Mouse (Mus musculus) splenic B cell, adult 2 months (primary cell): ENCODE measurements around the gene Hfe2.
A peak's percentile ranks its signal among the peaks of the same experiment; 100 is the strongest.

Experiments
- DNase-seq: peaks from one replicate; pipeline ENCODE4 v3.0.0-alpha.2; 2011; ENCODE audit warnings: low read depth, low spot score
- H3K27me3 ChIP-seq: 2 replicates; pipeline ENCODE4 v1.6.1; 2012; ENCODE audit warnings: mild to moderate bottlenecking, low read length, moderate library complexity, mixed read lengths; ENCODE audit not compliant: control insufficient read depth, poor library complexity, insufficient read depth, severe bottlenecking
- H3K36me3 ChIP-seq: 2 replicates; pipeline ENCODE4 v1.6.1; 2012; ENCODE audit warnings: mild to moderate bottlenecking, low read length, moderate library complexity, mixed read lengths; ENCODE audit not compliant: control insufficient read depth, poor library complexity, insufficient read depth, severe bottlenecking

Gene Hfe2

GRCm38 (mm10) chr3:96576690-96577541 is 51.9 kb downstream of the Hfe2 start, which contains the start of gene Gm16253:
Gene Gm16253 (plus strand): TSS chr3:96576984.
- Histone ChIP-seq H3K27me3 (no peaks in the 10 kb centered on the region), H3K36me3 (no peaks in the 10 kb centered on the region)
- peak; percentile 92 for DNase-seq

- Histone ChIP-seq H3K36me3 (no peaks in the 10 kb centered on the region), H3K27me3 (no peaks in the 10 kb centered on the region)
- DNase-seq, result no peak
Observed at GRCm38 (mm10) chr3:96577566-96577965, 52.6 kb downstream of the Hfe2 start.
